Mouse (Mus musculus) embryonic facial prominence, embryonic 14.5 days (tissue): ENCODE results near the gene Ndufb7. TPM values are rescaled to one million over a fixed set of nuclear protein-coding genes. Genes with fewer than 3 reads are reported as not detected.
"Not testable (repeated sequence)": the region's sequence is repeated elsewhere in the genome, so short reads cannot be mapped to it uniquely, and the experiment has no call there.

Source experiments
- ATAC-seq: fragments of 200-750 bp; cut with Nextera tagmentation; 2 replicates; pipeline ENCODE4 v1.8.0; 2017; ENCODE audit warnings: low read depth, moderate number of reproducible peaks, moderate TSS enrichment
- DNase-seq: peaks from one replicate; pipeline ENCODE4 v3.0.0-alpha.2; 2015; ENCODE audit warnings: low spot score
- H3K27ac ChIP-seq: fragments of 300-500 bp; sonication (generic); replicated peaks from 2 replicates; pipeline ENCODE4 v1.5.1; 2014; ENCODE audit warnings: low read depth, mild to moderate bottlenecking, low read length, moderate library complexity
- H3K27me3 ChIP-seq: fragments of 300-500 bp; sonication (generic); replicated peaks from 2 replicates; pipeline ENCODE4 v1.6.1; 2014; ENCODE audit warnings: low read length; ENCODE audit not compliant: control insufficient read depth, insufficient read depth
- H3K36me3 ChIP-seq: fragments of 300-500 bp; sonication (generic); 2 replicates; pipeline ENCODE4 v1.6.1; 2014; ENCODE audit warnings: low read length, mixed read lengths; ENCODE audit not compliant: control insufficient read depth, insufficient read depth
- H3K4me1 ChIP-seq: fragments of 300-500 bp; sonication (generic); 2 replicates; pipeline ENCODE4 v1.6.1; 2014; ENCODE audit warnings: antibody characterized with exemption, low read length; ENCODE audit not compliant: control insufficient read depth, insufficient read depth
- H3K4me2 ChIP-seq: fragments of 300-500 bp; sonication (generic); 2 replicates; pipeline ENCODE4 v1.6.1; 2014; ENCODE audit warnings: low read depth, mild to moderate bottlenecking, low read length, moderate library complexity, mixed read lengths
- H3K4me3 ChIP-seq: fragments of 300-500 bp; sonication (generic); 2 replicates; pipeline ENCODE4 v1.5.1; 2014; ENCODE audit warnings: low read depth, mild to moderate bottlenecking, low read length
- H3K9ac ChIP-seq: fragments of 300-500 bp; sonication (generic); 2 replicates; pipeline ENCODE4 v1.6.1; 2014; ENCODE audit warnings: low read depth, mild to moderate bottlenecking, low read length, moderate library complexity, mixed read lengths
- H3K9me3 ChIP-seq: fragments of 300-500 bp; sonication (generic); 2 replicates; pipeline ENCODE4 v1.6.1; 2016; ENCODE audit warnings: low read length; ENCODE audit not compliant: control insufficient read depth
- WGBS: fragments of 180-500 bp; shearing (Covaris S2); extraction: QIAGEN DNeasy Blood & Tissue Kit; methylation state at CpG from one replicate; pipeline ENCODE4 v1.1.7; 2014; 5-methylcytosine and 5-hydroxymethylcytosine counted together
- polyA plus RNA-seq: library from polyadenylated mRNA; unstranded; fragments of >200 nt; fragmentation: Nextera tagmentation; extraction: Ambion mirVana; gene quantifications from 2 replicates; pipeline ENCODE4 v1.2.1, GENCODE M21; 2014

Ndufb7 gene
- polyA plus RNA-seq, 1 experiment from 2014 or later, result 324 TPM

GRCm38 (mm10) chr8:83588886-83589285, 22.4 kb downstream of the Ndufb7 start:
- ATAC-seq, result no peak
- Histone ChIP-seq H3K4me3 (no peak overlapping the region), H3K4me2 (no peak overlapping the region), H3K36me3 (peaks cover 16% of the 10 kb centered on the region), H3K9me3 (no peaks in the 10 kb centered on the region), H3K27ac (no peak overlapping the region), H3K4me1 (peaks cover 10% of the 10 kb centered on the region), H3K9ac (no peak overlapping the region), H3K27me3 (no peaks in the 10 kb centered on the region)
- no peak for DNase-seq
- WGBS, result 89% methylated on average over 5 of the region's 5 CpGs

GRCm38 (mm10) chr8:83590488-83591023, 24.1 kb downstream of the Ndufb7 start:
- Histone ChIP-seq H3K4me2 (no peak overlapping the region), H3K36me3 (peaks cover 9% of the 10 kb centered on the region), H3K4me1 (peaks cover 10% of the 10 kb centered on the region), H3K4me3 (no peak overlapping the region), H3K9me3 (no peaks in the 10 kb centered on the region), H3K9ac (no peak overlapping the region), H3K27me3 (no peaks in the 10 kb centered on the region), H3K27ac (no peak overlapping the region)
- DNase-seq (no peak), ATAC-seq (no peak)
- 76% methylated on average over 7 of the region's 7 CpGs for WGBS

GRCm38 (mm10) chr8:83592682-83593081, 26.2 kb downstream of the Ndufb7 start:
- H3K36me3 ChIP-seq, result peaks cover 3% of the 10 kb centered on the region; the same call in 1 of the 2 replicates
- H3K4me3 ChIP-seq, result peak overlapping the region; percentile 67
- DNase-seq, result no peak
- peak overlapping the region; percentile 72 for H3K4me2 ChIP-seq
- H3K9me3 ChIP-seq, result no peaks in the 10 kb centered on the region
- ATAC-seq, result no peak
- peaks cover 10% of the 10 kb centered on the region for H3K4me1 ChIP-seq
- 44% methylated on average over 3 of the region's 3 CpGs for WGBS
- H3K27ac ChIP-seq, result no peak overlapping the region
- H3K9ac ChIP-seq, result peak overlapping the region; percentile 77
- no peaks in the 10 kb centered on the region for H3K27me3 ChIP-seq

- peaks cover 10% of the 10 kb centered on the region for H3K4me1 ChIP-seq
- peaks cover 3% of the 10 kb centered on the region; the same call in 1 of the 2 replicates for H3K36me3 ChIP-seq
- peak overlapping the region; percentile 61 for H3K27ac ChIP-seq
- H3K27me3 ChIP-seq, result no peaks in the 10 kb centered on the region
- WGBS, result 5% methylated on average over 22 of the region's 22 CpGs
- peak overlapping the region; percentile 72 for H3K4me2 ChIP-seq
- H3K9ac ChIP-seq, result peak overlapping the region; percentile 77
- peak; percentile 18 for DNase-seq
- no peaks in the 10 kb centered on the region for H3K9me3 ChIP-seq
- ATAC-seq, result no peak
- H3K4me3 ChIP-seq, result peak overlapping the region; percentile 67
Observed at GRCm38 (mm10) chr8:83593325-83594166, 27.1 kb downstream of the Ndufb7 start.

- WGBS, result under 1% methylated on average over 33 of the region's 43 CpGs
- ATAC-seq, result peak; percentile 99
- peaks cover 3% of the 10 kb centered on the region; the same call in 1 of the 2 replicates for H3K36me3 ChIP-seq
- H3K4me2 ChIP-seq, result peak overlapping the region; percentile 72
- peak overlapping the region; percentile 83 for H3K27ac ChIP-seq
- peak; percentile 99 for DNase-seq
- no peaks in the 10 kb centered on the region for H3K27me3 ChIP-seq
- peaks cover 10% of the 10 kb centered on the region for H3K4me1 ChIP-seq
- no peaks in the 10 kb centered on the region for H3K9me3 ChIP-seq
- peak overlapping the region; percentile 77 for H3K9ac ChIP-seq
- H3K4me3 ChIP-seq, result peak overlapping the region; percentile 67
Observed at GRCm38 (mm10) chr8:83594167-83595049, 27.9 kb downstream of the Ndufb7 start.

GRCm38 (mm10) chr8:83595050-83595345, 28.5 kb downstream of the Ndufb7 start:
- H3K4me3 ChIP-seq, result peak overlapping the region; percentile 67
- H3K36me3 ChIP-seq, H3K4me1 ChIP-seq, H3K9me3 ChIP-seq, H3K27me3 ChIP-seq, DNase-seq, ATAC-seq: not testable (repeated sequence)
- H3K27ac ChIP-seq, result peak overlapping the region; percentile 83
- 49% methylated on average over 3 of the region's 3 CpGs for WGBS
- peak overlapping the region; percentile 64 for H3K9ac ChIP-seq
- peak overlapping the region; percentile 72 for H3K4me2 ChIP-seq

- Histone ChIP-seq H3K27ac (no peak overlapping the region), H3K9ac (no peak overlapping the region), H3K4me1 (peaks cover 10% of the 10 kb centered on the region), H3K36me3 (peaks cover 3% of the 10 kb centered on the region; the same call in 1 of the 2 replicates), H3K27me3 (no peaks in the 10 kb centered on the region), H3K4me2 (no peak overlapping the region), H3K9me3 (no peaks in the 10 kb centered on the region), H3K4me3 (no peak overlapping the region)
- DNase-seq (no peak), ATAC-seq (no peak)
- WGBS, result 23% methylated on average over 3 of the region's 3 CpGs
Observed at GRCm38 (mm10) chr8:83596369-83596768, 29.9 kb downstream of the Ndufb7 start.

- no peaks in the 10 kb centered on the region for H3K9me3 ChIP-seq
- WGBS, result 17% methylated on average over 1 of the region's 1 CpGs
- no peak overlapping the region for H3K4me2 ChIP-seq
- no peak overlapping the region for H3K9ac ChIP-seq
- no peak for DNase-seq
- ATAC-seq, result no peak
- no peak overlapping the region for H3K27ac ChIP-seq
- no peak overlapping the region for H3K4me3 ChIP-seq
- no peaks in the 10 kb centered on the region for H3K27me3 ChIP-seq
- H3K36me3 ChIP-seq, result no peaks in the 10 kb centered on the region
- H3K4me1 ChIP-seq, result peaks cover 1% of the 10 kb centered on the region
Observed at GRCm38 (mm10) chr8:83598146-83598545, 31.7 kb downstream of the Ndufb7 start.
